Mouse (Mus musculus): ENCODE data around the gene Myo18a. TPM values are rescaled to one million over a fixed set of nuclear protein-coding genes. Genes with fewer than 3 reads are reported as not detected.

The Myo18a gene
- total and polyA plus RNA-seq, 2 experiments from 2014 or later = 35.0 to 82.0 TPM

DNA sequence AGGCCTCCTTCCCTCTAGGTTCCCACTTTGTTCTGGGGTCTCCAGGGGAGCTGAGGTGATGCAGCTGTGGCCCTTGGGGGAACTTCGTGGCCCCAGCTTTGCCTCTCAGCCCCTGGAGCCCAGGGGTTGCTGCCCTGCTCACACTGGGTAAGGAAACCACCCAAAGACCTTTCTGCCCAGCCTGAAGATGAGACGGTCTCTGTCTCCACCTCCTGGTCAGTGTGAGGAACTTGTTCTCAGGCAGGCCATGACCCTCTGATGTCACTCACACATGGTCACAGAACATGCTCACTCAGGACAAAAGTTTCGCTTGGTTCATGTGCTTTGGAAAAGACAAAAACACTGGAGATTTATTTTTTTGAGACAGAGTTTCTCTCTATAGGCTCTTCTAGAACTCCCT lies 53.0 kb downstream of the Myo18a start:
- Histone ChIP-seq H3K4me1 (ENCODE audit: insufficient read depth, low read length) (no peaks in the 10 kb centered on the region), H3K9ac (replicated peaks; ENCODE audit: low read length, poor library complexity, severe bottlenecking) (no peak overlapping the region), H3K4me2 (ENCODE audit: low read depth, low read length, poor library complexity, severe bottlenecking) (no peak overlapping the region), H3K27ac (ENCODE audit: low read depth, low read length) (no peak overlapping the region), H3K9me3 (ENCODE audit: low read length) (no peaks in the 10 kb centered on the region), H3K27me3 (ENCODE audit: insufficient read depth, low read length) (no peaks in the 10 kb centered on the region), H3K4me3 (ENCODE audit: low read depth, low read length) (no peak overlapping the region), H3K36me3 (ENCODE audit: insufficient read depth, low read length) (peaks cover 30% of the 10 kb centered on the region)
- DNase-seq (ENCODE audit: low spot score) (peak; percentile 80), ATAC-seq (ENCODE audit: low FRiP score) (no peak)
- TF ChIP-seq CTCF (IDR thresholded peaks at IDR 0.05) = peak; percentile 90
- WGBS = 22% methylated on average over 3 of the region's 3 CpGs

DNA sequence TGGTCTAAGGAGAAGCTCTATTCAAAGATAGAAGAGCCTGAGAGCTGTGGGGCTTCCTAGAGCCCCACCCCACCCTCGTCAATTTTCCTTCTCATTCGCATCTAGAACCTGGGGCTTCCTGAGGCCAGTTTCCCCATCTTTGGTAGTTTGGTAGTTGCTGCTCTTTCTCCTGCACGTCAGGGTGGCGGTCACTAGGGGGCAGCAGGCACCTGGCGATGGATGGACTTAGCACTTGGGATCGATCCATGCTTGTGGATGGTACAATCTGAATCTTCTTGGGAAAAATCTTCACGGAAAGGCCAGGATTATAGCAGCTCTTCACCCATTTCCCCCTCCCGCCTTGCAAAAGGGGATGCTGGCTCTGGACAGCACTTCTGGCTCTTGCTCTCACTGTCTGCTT lies 58.6 kb downstream of the Myo18a start:
- H3K4me2 ChIP-seq (ENCODE audit: low read depth, low read length, poor library complexity, severe bottlenecking) = no peak overlapping the region
- peaks cover 61% of the 10 kb centered on the region for H3K36me3 ChIP-seq (ENCODE audit: insufficient read depth, low read length)
- H3K4me3 ChIP-seq (ENCODE audit: low read depth, low read length) = no peak overlapping the region
- no peaks in the 10 kb centered on the region for H3K27me3 ChIP-seq (ENCODE audit: insufficient read depth, low read length)
- TF ChIP-seq CTCF (IDR thresholded peaks at IDR 0.05) = peak; percentile 64
- no peak for ATAC-seq (ENCODE audit: low FRiP score)
- 12% methylated on average over 8 of the region's 8 CpGs for WGBS
- no peak overlapping the region for H3K9ac ChIP-seq (replicated peaks; ENCODE audit: low read length, poor library complexity, severe bottlenecking)
- peaks cover 3% of the 10 kb centered on the region; the same call in 1 of the 2 replicates for H3K4me1 ChIP-seq (ENCODE audit: insufficient read depth, low read length)
- peak overlapping the region; percentile 18; the same call in 1 of the 2 replicates for H3K27ac ChIP-seq (ENCODE audit: low read depth, low read length)
- DNase-seq (ENCODE audit: low spot score) = peak; percentile 40
- H3K9me3 ChIP-seq (ENCODE audit: low read length) = no peaks in the 10 kb centered on the region

DNA sequence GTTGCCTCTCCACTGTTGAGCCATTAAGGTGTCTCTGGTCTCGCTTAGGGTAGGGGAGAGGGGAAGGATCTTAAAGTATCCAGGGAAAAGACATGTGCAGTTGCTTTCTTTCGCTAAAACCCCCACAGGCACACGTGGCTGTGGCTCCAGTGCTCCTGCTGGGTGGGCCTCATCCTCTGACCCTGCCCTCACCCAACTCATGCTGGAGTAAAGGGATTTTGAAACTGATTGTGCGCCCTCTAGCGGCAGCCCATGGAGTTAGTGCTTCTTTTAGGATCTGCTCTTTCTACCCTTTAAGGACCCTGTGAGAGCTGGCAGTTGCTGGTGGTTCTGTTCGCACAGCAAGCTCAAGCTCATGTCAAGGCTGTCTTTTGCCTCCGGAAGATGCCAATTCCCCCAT lies 59.7 kb downstream of the Myo18a start:
- Histone ChIP-seq H3K4me1 (ENCODE audit: insufficient read depth, low read length) (peaks cover 3% of the 10 kb centered on the region), H3K27ac (ENCODE audit: low read depth, low read length) (no peak overlapping the region), H3K4me3 (ENCODE audit: low read depth, low read length) (no peak overlapping the region), H3K9ac (replicated peaks; ENCODE audit: low read length, poor library complexity, severe bottlenecking) (no peak overlapping the region), H3K27me3 (ENCODE audit: insufficient read depth, low read length) (no peaks in the 10 kb centered on the region), H3K4me2 (ENCODE audit: low read depth, low read length, poor library complexity, severe bottlenecking) (no peak overlapping the region), H3K9me3 (ENCODE audit: low read length) (no peaks in the 10 kb centered on the region), H3K36me3 (ENCODE audit: insufficient read depth, low read length) (peaks cover 60% of the 10 kb centered on the region)
- 11% methylated on average over 7 of the region's 7 CpGs for WGBS
- ATAC-seq (ENCODE audit: low FRiP score) (no peak), DNase-seq (ENCODE audit: low spot score) (peak; percentile 70)
- TF ChIP-seq CTCF (IDR thresholded peaks at IDR 0.05) = peak; percentile 89

DNA sequence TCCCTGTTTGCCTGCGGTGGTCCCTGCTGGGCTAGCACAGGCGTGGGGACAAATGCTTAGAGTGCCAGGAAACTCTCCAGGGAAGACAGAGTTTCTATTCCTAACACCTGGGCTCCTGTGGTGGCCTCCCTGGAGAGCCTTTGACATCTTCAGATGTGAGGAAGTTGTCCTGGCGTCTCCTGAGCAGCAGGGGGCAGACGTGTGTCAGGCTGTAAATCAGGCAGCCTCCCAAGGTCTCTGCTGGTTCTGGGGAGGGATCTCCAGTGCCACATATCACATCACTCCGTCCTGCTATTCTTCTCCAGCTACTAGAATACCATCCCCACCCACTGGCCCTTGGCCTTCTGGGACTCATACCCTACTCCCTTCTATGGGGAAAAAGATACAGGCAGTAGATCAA lies 62.8 kb downstream of the Myo18a start:
- H3K4me1 ChIP-seq (ENCODE audit: insufficient read depth, low read length) = peaks cover 3% of the 10 kb centered on the region
- no peak overlapping the region for H3K9ac ChIP-seq (replicated peaks; ENCODE audit: low read length, poor library complexity, severe bottlenecking)
- DNase-seq (ENCODE audit: low spot score) (peak; percentile 90), ATAC-seq (ENCODE audit: low FRiP score) (peak; percentile 27; the same call in 1 of the 2 replicates)
- no peak overlapping the region for H3K4me3 ChIP-seq (ENCODE audit: low read depth, low read length)
- H3K27me3 ChIP-seq (ENCODE audit: insufficient read depth, low read length) = no peaks in the 10 kb centered on the region
- H3K27ac ChIP-seq (ENCODE audit: low read depth, low read length) = peak overlapping the region; percentile 67
- H3K4me2 ChIP-seq (ENCODE audit: low read depth, low read length, poor library complexity, severe bottlenecking) = no peak overlapping the region
- WGBS = 6% methylated on average over 5 of the region's 5 CpGs
- H3K36me3 ChIP-seq (ENCODE audit: insufficient read depth, low read length) = peaks cover 50% of the 10 kb centered on the region
- H3K9me3 ChIP-seq (ENCODE audit: low read length) = no peaks in the 10 kb centered on the region
- TF ChIP-seq CTCF (IDR thresholded peaks at IDR 0.05) = peak; percentile 89

DNA sequence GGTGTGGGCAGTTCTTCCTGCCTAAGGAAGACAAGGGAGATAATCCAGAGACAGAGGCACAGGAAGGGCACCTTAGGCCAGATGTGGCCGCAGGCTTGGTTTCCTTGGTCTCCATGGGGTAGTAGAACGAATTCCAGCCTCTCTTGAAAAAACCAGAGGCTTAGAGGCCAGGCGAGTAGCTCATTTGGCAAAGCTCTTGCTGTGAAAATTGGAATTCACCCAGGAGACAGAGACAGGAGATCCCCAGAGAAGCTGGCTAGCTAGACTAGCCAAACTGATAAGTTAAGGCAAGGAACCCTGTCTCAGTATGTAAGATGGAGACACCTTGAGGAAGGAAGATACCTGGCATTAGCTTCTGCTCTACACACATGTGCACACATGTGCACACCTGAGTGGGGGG lies 63.3 kb downstream of the Myo18a start:
- Histone ChIP-seq H3K9ac (replicated peaks; ENCODE audit: low read length, poor library complexity, severe bottlenecking) (no peak overlapping the region), H3K36me3 (ENCODE audit: insufficient read depth, low read length) (peaks cover 46% of the 10 kb centered on the region)
- peak; percentile 22 for DNase-seq (ENCODE audit: low spot score)

DNA sequence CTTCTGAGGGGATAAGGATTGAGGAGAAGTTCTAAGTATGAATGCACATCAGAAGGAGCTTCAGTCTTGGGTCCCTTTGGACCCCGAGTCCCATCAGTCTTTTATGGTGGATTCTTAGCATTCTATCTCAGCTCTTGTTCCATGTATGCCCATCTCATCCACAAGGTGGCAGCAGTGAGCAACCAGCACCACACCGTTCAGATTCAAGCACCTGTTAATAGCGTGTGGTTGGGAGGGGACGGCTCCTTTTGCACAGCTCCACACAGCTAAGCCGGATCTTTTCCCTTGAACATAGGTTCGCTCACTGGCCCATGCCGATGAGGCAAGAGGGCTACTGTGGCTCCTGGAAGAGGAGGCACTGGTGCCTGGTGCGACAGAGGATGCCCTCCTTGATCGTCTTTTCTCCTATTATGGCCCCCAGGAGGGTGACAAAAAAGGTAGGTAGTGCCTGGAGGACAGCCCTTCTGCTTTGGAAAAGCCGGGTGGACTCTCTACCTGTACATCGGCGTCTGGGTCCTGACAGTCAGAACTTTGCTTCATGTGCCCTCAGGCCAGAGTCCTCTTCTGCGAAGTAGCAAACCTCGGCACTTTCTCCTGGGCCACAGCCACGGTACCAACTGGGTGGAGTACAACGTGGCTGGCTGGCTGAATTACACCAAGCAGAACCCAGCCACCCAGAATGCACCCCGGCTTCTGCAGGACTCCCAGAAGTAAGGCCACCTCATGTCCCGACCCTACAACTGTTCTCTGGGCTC lies 64.4 kb downstream of the Myo18a start:
- Histone ChIP-seq H3K36me3 (ENCODE audit: insufficient read depth, low read length) (peaks cover 49% of the 10 kb centered on the region), H3K4me1 (ENCODE audit: insufficient read depth, low read length) (peaks cover 3% of the 10 kb centered on the region)

More for the DNA sequence above, 63.3 kb downstream of the Myo18a start:
- no peak overlapping the region for H3K4me2 ChIP-seq (ENCODE audit: low read depth, low read length, poor library complexity, severe bottlenecking)
- H3K4me1 ChIP-seq (ENCODE audit: insufficient read depth, low read length) = peaks cover 3% of the 10 kb centered on the region
- ATAC-seq (ENCODE audit: low FRiP score) = no peak
- peak overlapping the region; percentile 67 for H3K27ac ChIP-seq (ENCODE audit: low read depth, low read length)
- H3K4me3 ChIP-seq (ENCODE audit: low read depth, low read length) = no peak overlapping the region
- WGBS = 27% methylated on average over 3 of the region's 3 CpGs
- TF ChIP-seq CTCF (IDR thresholded peaks at IDR 0.05) = no peak
- H3K9me3 ChIP-seq (ENCODE audit: low read length) = no peaks in the 10 kb centered on the region
- H3K27me3 ChIP-seq (ENCODE audit: insufficient read depth, low read length) = no peaks in the 10 kb centered on the region

More for the DNA sequence above, 64.4 kb downstream of the Myo18a start:
- Histone ChIP-seq H3K4me2 (ENCODE audit: low read depth, low read length, poor library complexity, severe bottlenecking) (no peak overlapping the region), H3K27me3 (ENCODE audit: insufficient read depth, low read length) (no peaks in the 10 kb centered on the region), H3K9me3 (ENCODE audit: low read length) (no peaks in the 10 kb centered on the region), H3K27ac (ENCODE audit: low read depth, low read length) (no peak overlapping the region; the same call in 1 of the 2 replicates), H3K9ac (replicated peaks; ENCODE audit: low read length, poor library complexity, severe bottlenecking) (no peak overlapping the region), H3K4me3 (ENCODE audit: low read depth, low read length) (no peak overlapping the region)
- DNase-seq (ENCODE audit: low spot score) (peak; percentile 86), ATAC-seq (ENCODE audit: low FRiP score) (peak; percentile 56; the same call in 1 of the 2 replicates)
- WGBS = 54% methylated on average over 18 of the region's 18 CpGs
- TF ChIP-seq CTCF (IDR thresholded peaks at IDR 0.05) = peak; percentile 100
